Mouse (Mus musculus) spleen, postnatal 14 days (tissue): Measurements from ENCODE around the gene Dao.

Experiments
- DNase-seq, 2 experiments: peaks; one replicate each; pipeline ENCODE4 v3.0.0; 2021 to 2022; ENCODE audit warnings: low spot score in 2 of 2

Gene Dao

GRCm38 (mm10) chr5:114027217-114027944 lies 23.9 kb downstream of the Dao start:
- DNase-seq = no peak

- no peak for DNase-seq
These were observed 24.6 kb downstream of the Dao start for GRCm38 (mm10) chr5:114028111-114028510.

- DNase-seq = no peak
These were observed 27.1 kb downstream of the Dao start for GRCm38 (mm10) chr5:114030652-114031051.

- DNase-seq = no peak
These were observed 28.8 kb downstream of the Dao start for GRCm38 (mm10) chr5:114032161-114032763.

GRCm38 (mm10) chr5:114034393-114034792 lies 30.9 kb downstream of the Dao start:
- no peak for DNase-seq

GRCm38 (mm10) chr5:114035111-114035510 lies 31.6 kb downstream of the Dao start:
- no peak for DNase-seq

- no peak for DNase-seq
These were observed 37.0 kb downstream of the Dao start for GRCm38 (mm10) chr5:114040508-114040907.

- no peak for DNase-seq
These were observed 37.4 kb downstream of the Dao start for GRCm38 (mm10) chr5:114040911-114041310.

- DNase-seq = peak in 1 of 2 experiments; percentile 5
These were observed 37.9 kb downstream of the Dao start for GRCm38 (mm10) chr5:114041327-114041930.

- no peak for DNase-seq
These were observed 40.3 kb downstream of the Dao start for GRCm38 (mm10) chr5:114043800-114044199.

GRCm38 (mm10) chr5:114045134-114045533 lies 41.6 kb downstream of the Dao start:
- no peak for DNase-seq

GRCm38 (mm10) chr5:114046151-114046550 lies 42.6 kb downstream of the Dao start:
- no peak for DNase-seq

- no peak for DNase-seq
These were observed 43.1 kb downstream of the Dao start for GRCm38 (mm10) chr5:114046604-114047003.

- DNase-seq = no peak
These were observed 43.7 kb downstream of the Dao start for GRCm38 (mm10) chr5:114047182-114047581.

GRCm38 (mm10) chr5:114048731-114049308 lies 45.3 kb downstream of the Dao start:
- no peak for DNase-seq

- DNase-seq = peak in 1 of 2 experiments; percentile 42
These were observed 48.8 kb downstream of the Dao start for GRCm38 (mm10) chr5:114052246-114052761.

GRCm38 (mm10) chr5:114057129-114057731 lies 53.7 kb downstream of the Dao start:
- DNase-seq = no peak

GRCm38 (mm10) chr5:114061675-114062074 lies 58.2 kb downstream of the Dao start:
- no peak for DNase-seq

- DNase-seq = no peak
These were observed 60.5 kb downstream of the Dao start for GRCm38 (mm10) chr5:114063958-114064357.

GRCm38 (mm10) chr5:114065161-114065560 lies 61.7 kb downstream of the Dao start, which contains the start of gene Usp30:
TSS of gene Usp30 (plus strand) at chr5:114065461.
- no peak for DNase-seq

GRCm38 (mm10) chr5:114066601-114067000 lies 63.1 kb downstream of the Dao start:
- DNase-seq = no peak

- no peak for DNase-seq
These were observed 64.0 kb downstream of the Dao start for GRCm38 (mm10) chr5:114067543-114067942.
